Mouse (Mus musculus): ENCODE measurements at regions not wholly inside any gene's neighbourhood (a gene's known extent, or its start where the extent isn't known, plus 50 kb on each side); places are given as distances from the start of the nearest gene placed in this dataset.

DNA sequence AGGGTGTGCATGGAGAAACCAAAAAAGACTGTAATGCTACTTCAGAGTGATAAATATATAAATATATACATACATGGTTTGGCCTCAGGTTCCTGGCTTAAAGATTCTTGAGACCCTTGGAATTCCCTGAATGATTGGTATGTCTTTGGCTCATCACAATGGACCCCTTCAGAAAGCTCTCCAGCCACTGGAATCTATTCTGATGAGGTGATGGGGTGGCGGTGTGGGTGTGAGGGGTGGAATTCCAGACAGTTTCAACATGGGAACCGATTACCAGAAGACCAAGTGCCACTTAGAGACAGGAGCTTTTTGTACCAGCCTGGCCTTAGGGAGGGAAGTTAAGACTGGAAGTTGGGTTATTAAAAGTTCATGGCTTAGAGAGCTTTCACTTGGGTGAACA, 190.1 kb downstream of the Galc start:
- Histone ChIP-seq H3K4me1 (ENCODE audit: insufficient read depth) (no peaks in the 10 kb centered on the region), H3K4me3 (ENCODE audit: low read depth, low read length) (no peak overlapping the region), H3K9me3 (ENCODE audit: low read length) (no peaks in the 10 kb centered on the region), H3K36me3 (replicated peaks; ENCODE audit: insufficient read depth, low read length) (no peaks in the 10 kb centered on the region), H3K4me2 (ENCODE audit: low read depth, low read length) (no peak overlapping the region), H3K27me3 (ENCODE audit: insufficient read depth, low read length) (no peaks in the 10 kb centered on the region), H3K9ac (replicated peaks) (no peak overlapping the region), H3K27ac (ENCODE audit: low read depth) (no peak overlapping the region)
- 67% methylated on average over 2 of the region's 2 CpGs for WGBS (ENCODE audit: insufficient replicate concordance)
- DNase-seq (no peak), ATAC-seq (no peak)
- TF ChIP-seq EP300 (IDR thresholded peaks at IDR 0.05; ENCODE audit: low read depth) (no peak), CTCF (IDR thresholded peaks at IDR 0.05; ENCODE audit: low read depth) (no peak)

DNA sequence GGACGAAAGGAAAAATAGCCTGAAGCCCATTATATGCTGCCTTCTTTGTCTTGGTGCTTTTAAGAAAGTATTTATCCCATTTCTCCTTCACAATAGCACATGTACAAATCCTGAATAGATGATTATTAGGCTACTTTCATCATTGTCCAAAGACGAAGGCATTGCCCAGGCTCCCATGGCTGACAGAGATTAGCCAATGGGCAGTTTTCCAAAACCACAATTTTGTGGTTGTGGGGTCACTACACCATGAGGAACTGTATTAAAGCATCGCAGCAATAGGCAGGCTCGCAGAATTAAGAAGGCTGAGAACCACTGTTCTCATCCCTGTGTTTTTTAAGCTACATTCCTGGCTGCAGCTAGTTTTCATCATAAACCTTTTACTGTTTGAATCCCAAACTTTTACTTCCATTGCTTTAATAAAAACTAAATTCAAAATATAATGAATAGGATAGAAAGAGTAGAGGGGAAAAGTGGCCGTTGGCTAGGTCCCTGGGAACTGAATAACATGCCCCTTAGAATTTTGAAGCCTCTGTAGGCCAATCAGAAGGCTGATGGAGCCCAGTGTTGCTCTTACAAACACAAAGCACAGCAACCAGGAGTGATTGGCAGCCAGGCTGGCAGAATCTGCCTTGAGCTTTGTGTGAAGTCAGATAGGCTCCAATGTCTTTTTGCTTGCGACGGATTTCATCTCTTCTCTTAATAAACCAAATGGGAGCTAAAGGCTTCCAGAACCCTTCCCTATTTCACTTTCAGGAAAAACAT, 199.7 kb downstream of the Galc start:
- no peaks in the 10 kb centered on the region for H3K9me3 ChIP-seq (ENCODE audit: low read length)
- no peak overlapping the region for H3K9ac ChIP-seq (replicated peaks)
- TF ChIP-seq CTCF (IDR thresholded peaks at IDR 0.05; ENCODE audit: low read depth) (no peak), EP300 (IDR thresholded peaks at IDR 0.05; ENCODE audit: low read depth) (no peak)
- ATAC-seq (no peak), DNase-seq (no peak)
- H3K27me3 ChIP-seq (ENCODE audit: insufficient read depth, low read length): no peaks in the 10 kb centered on the region
- WGBS (ENCODE audit: insufficient replicate concordance): 69% methylated on average over 7 of the region's 7 CpGs
- no peaks in the 10 kb centered on the region for H3K36me3 ChIP-seq (replicated peaks; ENCODE audit: insufficient read depth, low read length)
- no peak overlapping the region for H3K4me3 ChIP-seq (ENCODE audit: low read depth, low read length)
- H3K27ac ChIP-seq (ENCODE audit: low read depth): no peak overlapping the region
- no peak overlapping the region for H3K4me2 ChIP-seq (ENCODE audit: low read depth, low read length)
- no peaks in the 10 kb centered on the region for H3K4me1 ChIP-seq (ENCODE audit: insufficient read depth)

DNA sequence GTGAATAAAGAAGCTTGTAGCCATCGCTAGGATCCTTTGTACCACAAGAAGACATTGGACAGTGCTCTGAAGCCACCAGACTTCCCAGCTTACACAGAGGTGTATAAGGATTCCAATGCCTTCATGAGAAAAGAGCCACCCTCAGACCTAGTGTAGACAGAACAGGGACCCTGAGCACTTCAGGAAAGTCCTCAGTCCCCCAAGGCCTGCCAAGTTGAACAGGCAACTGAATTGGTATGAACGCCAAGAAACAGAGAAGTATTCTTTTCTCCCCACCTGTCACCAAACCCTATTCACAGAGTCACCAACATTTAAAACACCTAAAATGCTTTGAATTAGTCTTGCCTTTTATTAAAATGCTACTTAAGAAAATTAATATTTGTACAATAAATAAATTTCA, 200.3 kb downstream of the Galc start:
- DNase-seq (no peak), ATAC-seq (no peak)
- Histone ChIP-seq H3K27me3 (ENCODE audit: insufficient read depth, low read length) (no peaks in the 10 kb centered on the region), H3K4me1 (ENCODE audit: insufficient read depth) (no peaks in the 10 kb centered on the region), H3K9ac (replicated peaks) (no peak overlapping the region), H3K4me3 (ENCODE audit: low read depth, low read length) (no peak overlapping the region), H3K27ac (ENCODE audit: low read depth) (no peak overlapping the region), H3K4me2 (ENCODE audit: low read depth, low read length) (no peak overlapping the region), H3K9me3 (ENCODE audit: low read length) (no peaks in the 10 kb centered on the region), H3K36me3 (replicated peaks; ENCODE audit: insufficient read depth, low read length) (no peaks in the 10 kb centered on the region)
- TF ChIP-seq EP300 (IDR thresholded peaks at IDR 0.05; ENCODE audit: low read depth): no peak
- no peak for TF ChIP-seq CTCF (IDR thresholded peaks at IDR 0.05; ENCODE audit: low read depth)
- WGBS (ENCODE audit: insufficient replicate concordance): 75% methylated on average over 2 of the region's 2 CpGs

DNA sequence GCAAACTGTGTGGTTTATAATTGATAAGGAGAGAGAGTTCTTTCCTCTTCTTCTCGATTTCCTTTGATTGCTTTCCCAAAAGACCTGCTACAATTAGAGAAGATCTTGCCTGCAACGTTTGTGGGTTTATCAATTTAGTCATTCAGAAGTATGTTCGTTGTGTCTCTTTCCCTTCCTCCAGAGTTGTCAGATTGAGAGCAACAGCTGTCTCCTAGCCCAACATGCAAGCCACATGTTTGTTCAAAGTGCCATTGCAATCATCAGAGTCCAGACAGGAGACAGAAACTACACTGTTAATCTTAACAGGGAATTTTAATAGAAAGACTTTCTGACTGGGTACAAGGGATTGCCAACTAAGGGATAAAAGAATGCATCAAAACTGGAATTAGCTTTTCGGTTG, 208.3 kb downstream of the Galc start:
- H3K9ac ChIP-seq (replicated peaks): no peak overlapping the region
- no peaks in the 10 kb centered on the region for H3K27me3 ChIP-seq (ENCODE audit: insufficient read depth, low read length)
- H3K4me3 ChIP-seq (ENCODE audit: low read depth, low read length): no peak overlapping the region
- no peaks in the 10 kb centered on the region for H3K36me3 ChIP-seq (replicated peaks; ENCODE audit: insufficient read depth, low read length)
- no peak for TF ChIP-seq CTCF (IDR thresholded peaks at IDR 0.05; ENCODE audit: low read depth)
- no peak for TF ChIP-seq EP300 (IDR thresholded peaks at IDR 0.05; ENCODE audit: low read depth)
- 60% methylated on average over 4 of the region's 4 CpGs for WGBS (ENCODE audit: insufficient replicate concordance)
- H3K27ac ChIP-seq (ENCODE audit: low read depth): no peak overlapping the region
- no peak for ATAC-seq
- H3K4me1 ChIP-seq (ENCODE audit: insufficient read depth): no peaks in the 10 kb centered on the region
- H3K9me3 ChIP-seq (ENCODE audit: low read length): no peaks in the 10 kb centered on the region
- no peak overlapping the region for H3K4me2 ChIP-seq (ENCODE audit: low read depth, low read length)
- no peak for DNase-seq

DNA sequence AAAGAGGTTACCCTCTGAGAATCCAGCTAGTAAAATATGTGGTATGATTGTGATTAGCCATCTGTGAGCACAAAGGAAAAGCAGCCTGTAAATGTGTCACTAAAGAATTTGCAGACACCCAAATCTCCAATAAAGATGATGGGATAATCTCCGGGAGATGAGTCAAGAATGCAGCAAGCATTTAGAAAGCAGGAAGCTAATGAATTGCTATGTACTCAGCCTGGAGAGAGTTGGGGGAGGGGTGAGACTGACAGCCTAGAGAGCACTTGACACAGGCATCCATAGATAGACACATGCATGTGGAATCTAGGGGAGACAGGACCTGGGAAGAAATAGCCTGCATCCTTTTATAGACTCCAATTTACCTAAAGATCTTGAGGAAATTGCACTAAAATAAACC, 208.8 kb downstream of the Galc start:
- DNase-seq (no peak), ATAC-seq (no peak)
- Histone ChIP-seq H3K4me2 (ENCODE audit: low read depth, low read length) (no peak overlapping the region), H3K27me3 (ENCODE audit: insufficient read depth, low read length) (no peaks in the 10 kb centered on the region), H3K4me1 (ENCODE audit: insufficient read depth) (no peaks in the 10 kb centered on the region), H3K4me3 (ENCODE audit: low read depth, low read length) (no peak overlapping the region), H3K9ac (replicated peaks) (no peak overlapping the region), H3K27ac (ENCODE audit: low read depth) (no peak overlapping the region), H3K36me3 (replicated peaks; ENCODE audit: insufficient read depth, low read length) (no peaks in the 10 kb centered on the region), H3K9me3 (ENCODE audit: low read length) (no peaks in the 10 kb centered on the region)
- WGBS (ENCODE audit: insufficient replicate concordance): 28% methylated on average over 1 of the region's 1 CpGs
- TF ChIP-seq CTCF (IDR thresholded peaks at IDR 0.05; ENCODE audit: low read depth) (no peak), EP300 (IDR thresholded peaks at IDR 0.05; ENCODE audit: low read depth) (no peak)

DNA sequence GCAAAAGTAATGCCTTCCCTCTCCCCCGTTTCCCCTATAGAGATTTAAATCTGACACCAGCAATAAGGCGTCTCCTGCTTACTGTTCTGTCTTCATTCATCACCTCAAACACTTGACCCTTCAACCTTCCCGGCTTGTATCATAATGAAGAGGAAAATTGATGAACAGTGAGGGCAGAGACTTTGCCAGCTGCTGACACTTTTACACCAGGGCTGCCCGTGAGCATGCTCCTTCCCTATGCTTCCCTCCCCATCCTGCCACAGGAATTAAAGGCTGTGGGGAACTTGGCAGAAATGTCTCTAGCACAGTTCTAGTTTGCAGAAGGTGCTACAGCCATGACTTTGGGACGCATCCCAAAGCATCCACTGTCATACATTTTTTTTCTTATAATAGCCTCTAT, 209.2 kb downstream of the Galc start:
- Histone ChIP-seq H3K4me1 (ENCODE audit: insufficient read depth) (no peaks in the 10 kb centered on the region), H3K4me2 (ENCODE audit: low read depth, low read length) (no peak overlapping the region), H3K9me3 (ENCODE audit: low read length) (no peaks in the 10 kb centered on the region), H3K27me3 (ENCODE audit: insufficient read depth, low read length) (no peaks in the 10 kb centered on the region), H3K4me3 (ENCODE audit: low read depth, low read length) (no peak overlapping the region), H3K27ac (ENCODE audit: low read depth) (no peak overlapping the region), H3K36me3 (replicated peaks; ENCODE audit: insufficient read depth, low read length) (no peaks in the 10 kb centered on the region), H3K9ac (replicated peaks) (no peak overlapping the region)
- WGBS (ENCODE audit: insufficient replicate concordance): 41% methylated on average over 5 of the region's 5 CpGs
- TF ChIP-seq EP300 (IDR thresholded peaks at IDR 0.05; ENCODE audit: low read depth) (no peak), CTCF (IDR thresholded peaks at IDR 0.05; ENCODE audit: low read depth) (no peak)
- DNase-seq: no peak
- ATAC-seq: no peak
